Mouse (Mus musculus): ENCODE measurements around the gene Chordc1. TPM values are rescaled to one million over a fixed set of nuclear protein-coding genes. Genes with fewer than 3 reads are reported as not detected.

The Chordc1 gene
- 2.3 and 3.7 TPM in 2 replicates for polyA plus RNA-seq (2012)

GRCm38 (mm10) chr9:18291571-18292429, at the start of gene Chordc1:
Gene Chordc1, plus strand, starts transcription at chr9:18292125.

Other genes starting within 250 kb of the Chordc1 start
- gene Naalad2, start 110.9 kb downstream of the Chordc1 start, polyA plus RNA-seq (2012) = not detected in 2 replicates
- not detected in 2 replicates for gene Ubtfl1, start 112.3 kb downstream of the Chordc1 start, polyA plus RNA-seq (2012)
- not detected in 2 replicates for gene Mbd3l2, start 138.5 kb downstream of the Chordc1 start, polyA plus RNA-seq (2012)
- gene Zfp558, start 186.1 kb downstream of the Chordc1 start, polyA plus RNA-seq (2012) = 0.40 and 0.60 TPM in 2 replicates
- gene Mbd3l1, start 186.2 kb downstream of the Chordc1 start, polyA plus RNA-seq (2012) = not detected in 2 replicates